Mouse (Mus musculus) c-Kit-positive CD71-negative TER-119-negative erythroid progenitor cells, embryonic 14.5 days (primary cell): ENCODE measurements around the gene Btbd35f1.
"Not testable (repeated sequence)": the region's sequence is repeated elsewhere in the genome, so short reads cannot be mapped to it uniquely, and the experiment has no call there.

ENCODE experiments used
- DNase-seq: peaks from one replicate; pipeline ENCODE4 v3.0.0-alpha.2; 2013; ENCODE audit warnings: low read depth

Btbd35f1 gene

DNA sequence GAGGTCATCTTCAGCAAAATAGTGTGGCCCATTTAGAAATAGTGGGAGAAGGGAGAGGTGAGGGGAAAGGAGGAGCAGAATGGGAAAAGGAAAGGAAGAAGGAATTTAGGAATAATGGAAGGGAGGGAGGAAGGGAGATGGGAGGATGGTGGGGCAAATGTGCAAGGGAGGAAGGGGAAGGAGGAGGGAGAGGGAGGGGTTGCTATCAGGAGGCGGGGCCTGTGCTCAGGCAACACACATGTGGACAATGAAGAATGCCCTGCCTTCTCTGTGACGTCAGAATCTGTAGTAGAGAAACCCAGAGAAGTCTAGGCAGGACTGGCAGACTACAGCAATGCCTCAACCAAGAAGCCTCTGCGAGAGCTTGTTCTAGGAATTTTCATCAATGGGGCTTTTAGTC lies at the start of gene Btbd35f1:
Btbd35f1 (plus strand) TSS at position 301 of the 400 bp plus-strand sequence.
- DNase-seq = not testable (repeated sequence)

GRCm38 (mm10) chrX:32590878-32591542 lies 31.2 kb downstream of the Btbd35f1 start:
- DNase-seq = not testable (repeated sequence)

- not testable (repeated sequence) for DNase-seq
These were observed 41.2 kb downstream of the Btbd35f1 start for GRCm38 (mm10) chrX:32601008-32601407.

- not testable (repeated sequence) for DNase-seq
These were observed 41.6 kb downstream of the Btbd35f1 start for GRCm38 (mm10) chrX:32601425-32601824.
